In the genomic region with DNA sequence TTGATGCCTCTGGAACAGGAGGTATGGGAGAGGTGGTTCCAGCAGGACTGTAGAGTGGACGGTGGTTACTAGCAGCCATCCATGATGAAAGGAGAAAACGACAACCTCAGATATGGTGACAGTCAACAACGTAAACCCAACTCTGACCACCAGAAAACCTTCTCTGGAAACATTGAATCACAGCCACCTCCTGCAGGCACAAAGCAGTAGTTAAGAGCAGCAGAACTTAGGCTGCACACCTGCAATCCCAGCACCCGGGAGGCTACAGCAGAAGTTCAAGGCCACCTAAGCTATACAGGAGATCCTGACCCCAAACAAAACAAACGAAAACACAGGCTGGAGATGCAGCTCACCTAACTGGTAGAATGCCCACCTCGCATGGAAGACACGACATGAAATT, we compare ENCODE assay signal across 29 mouse cellular contexts. TPM values are rescaled to one million over a fixed set of nuclear protein-coding genes. Genes with fewer than 3 reads are reported as not detected.
"Had no signal": no experiment of that assay in that cellular context is flagged by ENCODE, and none has a peak within 500 bp of the region (broad histone marks: within the 10 kb centered on the region; RNA-seq: fewer than 3 reads in every experiment).

No protein-coding gene starts in this region.

- DNase-seq: cerebellum, adult 8-10 months; cerebellum, adult 9-10 months; cerebellum, adult 9-11 months; cerebellum, postnatal 10 days; cerebellum, postnatal 14 days; cerebellum, postnatal 25 days; cerebellum, postnatal 36 days; embryo, embryonic 11 days; forebrain, postnatal 0 days; gastrocnemius, postnatal 10 days; gastrocnemius, postnatal 14 days; gastrocnemius, postnatal 25 days; gastrocnemius, postnatal 36 days; heart, adult 11 months; heart, adult 18-20 months; heart, adult 2 months had no signal

- H3K27me3 ChIP-seq: embryonic facial prominence, embryonic 12.5 days; embryonic facial prominence, embryonic 13.5 days; embryonic facial prominence, embryonic 15.5 days; forebrain, embryonic 12.5 days; forebrain, embryonic 13.5 days; forebrain, embryonic 15.5 days had no signal

- H3K9ac ChIP-seq: embryonic facial prominence, embryonic 12.5 days; embryonic facial prominence, embryonic 13.5 days; embryonic facial prominence, embryonic 15.5 days; forebrain, embryonic 12.5 days; forebrain, embryonic 13.5 days; forebrain, embryonic 15.5 days; forebrain, postnatal 0 days had no signal

- H3K36me3 ChIP-seq: embryonic facial prominence, embryonic 10.5 days; embryonic facial prominence, embryonic 15.5 days; forebrain, embryonic 10.5 days had no signal

- H3K4me3 ChIP-seq: embryonic facial prominence, embryonic 10.5 days; embryonic facial prominence, embryonic 12.5 days; embryonic facial prominence, embryonic 13.5 days; embryonic facial prominence, embryonic 15.5 days; erythroblast, embryonic 14.5 days; forebrain, embryonic 10.5 days; forebrain, embryonic 12.5 days; forebrain, embryonic 13.5 days; forebrain, embryonic 15.5 days; gastrocnemius, adult 2 months; heart, adult 2 months had no signal

- H3K27ac ChIP-seq: embryonic facial prominence, embryonic 10.5 days; embryonic facial prominence, embryonic 12.5 days; embryonic facial prominence, embryonic 13.5 days; embryonic facial prominence, embryonic 15.5 days; forebrain, embryonic 10.5 days; forebrain, embryonic 12.5 days; forebrain, embryonic 13.5 days; forebrain, embryonic 15.5 days; gastrocnemius, adult 2 months; heart, adult 2 months had no signal

- H3K4me2 ChIP-seq: embryonic facial prominence, embryonic 12.5 days; embryonic facial prominence, embryonic 13.5 days; embryonic facial prominence, embryonic 15.5 days; forebrain, embryonic 12.5 days; forebrain, embryonic 13.5 days; forebrain, embryonic 15.5 days had no signal

- H3K4me1 ChIP-seq: embryonic facial prominence, embryonic 15.5 days; forebrain, embryonic 10.5 days; forebrain, embryonic 12.5 days; forebrain, embryonic 13.5 days; forebrain, embryonic 15.5 days had no signal

- H3K9me3 ChIP-seq: embryonic facial prominence, embryonic 10.5 days; embryonic facial prominence, embryonic 12.5 days; embryonic facial prominence, embryonic 13.5 days; embryonic facial prominence, embryonic 15.5 days; forebrain, embryonic 10.5 days; forebrain, embryonic 12.5 days; forebrain, embryonic 13.5 days; forebrain, embryonic 15.5 days had no signal

RNA-seq across cellular contexts. Expression of a gene that starts 32.1 kb away (rescaled TPM):
- polyA plus RNA-seq: erythroblast, embryonic 14.5 days had no signal

RNA-seq across cellular contexts. Expression of a gene that starts 45.6 kb away (rescaled TPM):
- total RNA-seq: common myeloid progenitor, adult 5-6 weeks; gastrocnemius, adult 8-10 months; gastrocnemius, postnatal 36 days; granulocyte monocyte progenitor cell, adult 5-6 weeks; heart, adult 2 months had no signal
